Mouse (Mus musculus): ENCODE measurements around the gene Vapb. TPM values are rescaled to one million over a fixed set of nuclear protein-coding genes. Genes with fewer than 3 reads are reported as not detected.

The Vapb gene
- polyA plus RNA-seq, 1 experiment from 2014 or later: 10.0 TPM

DNA sequence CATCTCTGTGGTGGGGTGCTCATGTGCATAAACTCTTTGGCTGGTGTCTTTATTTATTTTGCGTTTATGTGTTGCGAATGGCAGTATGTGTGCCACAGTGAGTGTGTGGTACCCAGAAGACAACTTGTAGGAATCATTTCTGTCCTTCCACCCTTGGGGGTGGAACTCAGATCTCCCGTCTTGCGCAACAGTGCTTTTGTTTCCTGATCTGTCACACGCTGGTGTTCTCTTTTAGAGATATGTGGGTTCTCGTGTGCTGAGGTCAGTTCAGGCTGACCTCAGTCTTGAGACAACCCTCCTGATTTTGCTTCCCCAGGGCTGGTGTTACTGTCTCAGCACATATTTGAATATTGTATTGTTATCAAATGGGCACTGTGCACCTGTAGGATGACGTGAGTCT is 1.8 kb downstream of the Vapb start:
- WGBS: 92% methylated on average over 7 of the region's 7 CpGs

DNA sequence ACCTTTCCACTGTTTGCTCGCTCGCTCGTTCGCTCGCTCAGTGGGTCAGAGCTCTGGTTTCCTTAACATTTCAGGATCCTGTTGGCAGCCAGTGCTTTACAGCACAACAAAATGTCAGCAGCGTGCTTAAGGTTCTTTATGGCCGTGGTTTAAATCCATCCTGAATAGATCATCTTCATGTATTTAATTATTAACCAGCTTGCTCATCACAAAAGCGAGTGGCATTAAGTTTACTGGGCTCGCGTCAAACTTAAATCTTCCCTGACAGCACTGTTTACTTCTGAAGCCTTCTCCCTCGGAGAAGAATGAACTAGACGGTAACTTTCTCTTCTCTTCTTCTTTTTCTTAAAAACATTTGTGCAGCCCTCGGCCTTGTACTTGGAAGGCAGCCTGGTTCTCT is 4.8 kb downstream of the Vapb start:
- no peak overlapping the region for H3K9ac ChIP-seq
- peaks cover 16% of the 10 kb centered on the region for H3K36me3 ChIP-seq
- no peak overlapping the region for H3K27ac ChIP-seq (ENCODE audit: poor library complexity, severe bottlenecking)
- no peak for ATAC-seq (ENCODE audit: insufficient number of reproducible peaks, low FRiP score)
- no peaks in the 10 kb centered on the region for H3K27me3 ChIP-seq (replicated peaks)
- peaks cover 23% of the 10 kb centered on the region for H3K4me1 ChIP-seq (replicated peaks)
- H3K4me3 ChIP-seq: no peak overlapping the region
- H3K4me2 ChIP-seq: no peak overlapping the region
- 87% methylated on average over 13 of the region's 13 CpGs for WGBS
- H3K9me3 ChIP-seq (replicated peaks): peaks cover 6% of the 10 kb centered on the region; the same call in 1 of the 2 replicates

More for the DNA sequence above, 1.8 kb downstream of the Vapb start:
- no peak overlapping the region for H3K4me3 ChIP-seq
- H3K9me3 ChIP-seq (replicated peaks): no peaks in the 10 kb centered on the region
- H3K27me3 ChIP-seq (replicated peaks): no peaks in the 10 kb centered on the region
- peaks cover 10% of the 10 kb centered on the region for H3K36me3 ChIP-seq
- peaks cover 18% of the 10 kb centered on the region for H3K4me1 ChIP-seq (replicated peaks)
- H3K9ac ChIP-seq: no peak overlapping the region
- no peak overlapping the region for H3K27ac ChIP-seq (ENCODE audit: poor library complexity, severe bottlenecking)
- ATAC-seq (ENCODE audit: insufficient number of reproducible peaks, low FRiP score): no peak
- no peak overlapping the region for H3K4me2 ChIP-seq

- no peaks in the 10 kb centered on the region for H3K27me3 ChIP-seq (replicated peaks)
- no peak overlapping the region for H3K27ac ChIP-seq (ENCODE audit: poor library complexity, severe bottlenecking)
- H3K9ac ChIP-seq: no peak overlapping the region
- WGBS: 88% methylated on average over 9 of the region's 9 CpGs
- peaks cover 18% of the 10 kb centered on the region for H3K36me3 ChIP-seq
- peaks cover 28% of the 10 kb centered on the region for H3K4me1 ChIP-seq (replicated peaks)
- peaks cover 9% of the 10 kb centered on the region; the same call in 1 of the 2 replicates for H3K9me3 ChIP-seq (replicated peaks)
- H3K4me3 ChIP-seq: no peak overlapping the region
- ATAC-seq (ENCODE audit: insufficient number of reproducible peaks, low FRiP score): no peak
- no peak overlapping the region for H3K4me2 ChIP-seq
These were observed 5.4 kb downstream of the Vapb start for GRCm38 (mm10) chr2:173742744-173743143.

DNA sequence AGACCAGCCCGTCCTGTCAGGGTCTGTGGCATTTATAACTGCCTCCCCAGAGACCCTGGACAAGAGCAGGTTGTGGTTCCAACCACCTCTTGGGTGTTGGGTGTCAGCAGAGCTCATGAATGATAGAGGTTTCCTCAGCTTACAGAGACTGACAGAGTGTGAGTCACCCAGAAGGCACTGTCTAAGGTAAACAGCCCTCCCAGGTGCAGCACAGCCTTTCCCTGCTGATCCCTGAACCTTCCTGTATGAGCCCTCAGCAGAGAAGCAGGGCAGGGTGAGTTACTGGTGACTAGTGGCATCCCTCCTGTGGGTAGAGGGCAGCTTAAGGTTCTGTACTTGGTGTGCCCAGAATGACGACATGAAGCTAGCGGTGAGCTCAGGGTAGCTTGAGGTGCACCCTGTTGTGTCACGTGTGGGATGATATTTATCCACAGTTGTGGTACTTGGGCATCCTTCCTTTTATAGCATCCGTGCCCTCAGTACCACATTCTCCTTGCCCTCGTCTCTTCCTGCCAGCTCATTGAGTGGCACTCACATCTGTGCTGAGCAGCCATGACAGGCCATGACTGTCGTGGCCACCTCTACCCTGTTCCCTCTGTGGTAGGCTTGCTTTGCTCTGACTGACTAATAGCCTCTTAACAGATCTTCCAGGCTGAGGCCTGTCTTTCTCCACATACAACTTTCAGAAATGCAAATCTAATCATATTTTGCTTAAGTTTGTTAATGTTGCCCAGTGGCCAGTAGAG is 6.9 kb downstream of the Vapb start:
- Histone ChIP-seq H3K4me3 (no peak overlapping the region), H3K9me3 (replicated peaks) (peaks cover 9% of the 10 kb centered on the region; the same call in 1 of the 2 replicates), H3K4me2 (no peak overlapping the region), H3K27me3 (replicated peaks) (no peaks in the 10 kb centered on the region), H3K27ac (ENCODE audit: poor library complexity, severe bottlenecking) (no peak overlapping the region), H3K36me3 (peaks cover 14% of the 10 kb centered on the region), H3K4me1 (replicated peaks) (peaks cover 18% of the 10 kb centered on the region), H3K9ac (no peak overlapping the region)
- WGBS: 81% methylated on average over 7 of the region's 7 CpGs
- no peak for ATAC-seq (ENCODE audit: insufficient number of reproducible peaks, low FRiP score)

DNA sequence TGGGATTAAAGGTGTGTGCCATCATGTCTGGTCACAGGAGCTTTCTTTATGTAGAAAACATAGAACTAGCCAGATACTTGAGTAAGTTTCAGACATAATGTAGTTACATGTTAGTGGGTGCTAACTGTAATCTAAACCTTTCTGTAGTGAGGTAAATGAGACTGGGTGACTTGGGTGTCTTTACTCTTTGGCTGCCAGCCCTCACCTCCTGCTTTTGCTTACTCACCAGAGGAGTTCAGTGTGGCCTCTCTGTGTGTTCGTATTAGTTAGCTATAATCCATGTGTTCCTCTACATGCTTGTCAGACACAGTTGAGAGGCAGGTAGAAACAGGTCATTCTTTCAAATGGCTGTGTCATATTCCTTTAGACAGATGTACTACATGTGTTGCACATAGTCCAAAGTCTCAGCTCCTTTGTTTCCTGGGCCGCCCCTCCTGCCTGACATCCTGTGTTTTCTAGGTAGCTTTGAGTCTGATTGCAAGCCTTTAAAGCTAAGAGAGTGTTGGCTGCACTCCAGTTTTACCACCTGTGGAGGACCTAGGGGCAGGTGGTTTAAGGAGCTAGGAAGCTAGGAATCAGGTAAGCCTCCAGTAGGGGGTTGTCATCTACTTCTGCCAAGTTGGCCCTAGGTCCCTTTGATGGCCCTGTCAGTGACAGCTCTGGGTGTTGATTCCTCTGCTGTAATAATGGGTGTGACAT is 11.8 kb downstream of the Vapb start:
- Histone ChIP-seq H3K27ac (ENCODE audit: poor library complexity, severe bottlenecking) (no peak overlapping the region), H3K36me3 (peaks cover 8% of the 10 kb centered on the region; the same call in 1 of the 2 replicates), H3K4me2 (no peak overlapping the region), H3K4me3 (no peak overlapping the region), H3K9ac (no peak overlapping the region), H3K4me1 (replicated peaks) (peaks cover 15% of the 10 kb centered on the region; the same call in 1 of the 2 replicates), H3K27me3 (replicated peaks) (no peaks in the 10 kb centered on the region), H3K9me3 (replicated peaks) (peaks cover 9% of the 10 kb centered on the region; the same call in 1 of the 2 replicates)
- WGBS: 92% methylated on average over 2 of the region's 2 CpGs
- ATAC-seq (ENCODE audit: insufficient number of reproducible peaks, low FRiP score): no peak

- Histone ChIP-seq H3K4me2 (no peak overlapping the region), H3K4me3 (no peak overlapping the region), H3K4me1 (replicated peaks) (peaks cover 25% of the 10 kb centered on the region), H3K27me3 (replicated peaks) (no peaks in the 10 kb centered on the region), H3K36me3 (0 out of 2 replicates have a peak, but pooled peaks cover 4% of the 10 kb centered on the region), H3K9ac (no peak overlapping the region), H3K27ac (ENCODE audit: poor library complexity, severe bottlenecking) (no peak overlapping the region), H3K9me3 (replicated peaks) (no peaks in the 10 kb centered on the region)
- no peak for ATAC-seq (ENCODE audit: insufficient number of reproducible peaks, low FRiP score)
- 79% methylated on average over 8 of the region's 8 CpGs for WGBS
These were observed 18.3 kb downstream of the Vapb start for GRCm38 (mm10) chr2:173755433-173756144.

DNA sequence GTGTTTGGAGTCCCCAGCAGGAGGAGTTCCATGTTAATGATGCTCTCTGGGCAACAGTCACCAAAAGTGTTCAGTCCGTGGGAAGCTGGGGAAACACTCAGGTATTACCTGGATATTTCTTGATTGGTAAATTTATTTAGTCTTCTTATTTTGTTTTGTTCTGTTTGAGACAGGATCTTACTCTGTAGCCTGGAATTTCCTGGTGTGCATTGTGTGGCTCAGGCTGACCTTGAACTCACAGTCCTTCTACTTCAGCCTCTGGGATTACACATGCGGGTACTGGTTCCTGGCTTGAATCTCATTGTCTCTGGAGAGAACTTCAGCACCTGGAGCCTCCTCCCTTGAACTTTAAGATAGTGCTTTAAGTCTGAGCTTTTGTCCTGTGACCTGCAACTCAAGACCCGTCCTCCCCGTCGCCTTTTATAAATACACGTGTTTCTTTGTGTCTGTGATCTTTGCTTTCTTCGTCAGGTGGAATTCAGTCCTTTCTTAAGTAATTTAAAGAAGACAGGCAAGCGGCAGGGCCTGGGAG is 20.4 kb downstream of the Vapb start:
- no peak overlapping the region for H3K4me2 ChIP-seq
- H3K36me3 ChIP-seq: peaks cover 11% of the 10 kb centered on the region; the same call in 1 of the 2 replicates
- no peaks in the 10 kb centered on the region for H3K27me3 ChIP-seq (replicated peaks)
- H3K27ac ChIP-seq (ENCODE audit: poor library complexity, severe bottlenecking): no peak overlapping the region
- no peak overlapping the region for H3K9ac ChIP-seq
- no peak for ATAC-seq (ENCODE audit: insufficient number of reproducible peaks, low FRiP score)
- H3K9me3 ChIP-seq (replicated peaks): no peaks in the 10 kb centered on the region
- WGBS: 84% methylated on average over 8 of the region's 8 CpGs
- no peak overlapping the region for H3K4me3 ChIP-seq
- peaks cover 25% of the 10 kb centered on the region for H3K4me1 ChIP-seq (replicated peaks)

GRCm38 (mm10) chr2:173760607-173761006 is 23.3 kb downstream of the Vapb start:
- Histone ChIP-seq H3K4me2 (no peak overlapping the region), H3K9ac (no peak overlapping the region), H3K4me1 (replicated peaks) (peaks cover 33% of the 10 kb centered on the region), H3K4me3 (no peak overlapping the region), H3K27me3 (replicated peaks) (no peaks in the 10 kb centered on the region), H3K27ac (ENCODE audit: poor library complexity, severe bottlenecking) (no peak overlapping the region), H3K36me3 (peaks cover 26% of the 10 kb centered on the region), H3K9me3 (replicated peaks) (no peaks in the 10 kb centered on the region)
- no peak for ATAC-seq (ENCODE audit: insufficient number of reproducible peaks, low FRiP score)
- 84% methylated on average over 6 of the region's 6 CpGs for WGBS

GRCm38 (mm10) chr2:173764629-173765028 is 27.3 kb downstream of the Vapb start:
- peaks cover 49% of the 10 kb centered on the region for H3K4me1 ChIP-seq (replicated peaks)
- ATAC-seq (ENCODE audit: insufficient number of reproducible peaks, low FRiP score): no peak
- H3K27me3 ChIP-seq (replicated peaks): no peaks in the 10 kb centered on the region
- H3K9me3 ChIP-seq (replicated peaks): no peaks in the 10 kb centered on the region
- H3K27ac ChIP-seq (ENCODE audit: poor library complexity, severe bottlenecking): no peak overlapping the region
- H3K9ac ChIP-seq: no peak overlapping the region
- H3K36me3 ChIP-seq: peaks cover 25% of the 10 kb centered on the region
- H3K4me3 ChIP-seq: no peak overlapping the region
- WGBS: 57% methylated on average over 3 of the region's 3 CpGs
- H3K4me2 ChIP-seq: no peak overlapping the region

- no peaks in the 10 kb centered on the region for H3K9me3 ChIP-seq (replicated peaks)
- ATAC-seq (ENCODE audit: insufficient number of reproducible peaks, low FRiP score): no peak
- peaks cover 67% of the 10 kb centered on the region for H3K4me1 ChIP-seq (replicated peaks)
- H3K27ac ChIP-seq (ENCODE audit: poor library complexity, severe bottlenecking): no peak overlapping the region
- WGBS: 55% methylated on average over 8 of the region's 8 CpGs
- H3K9ac ChIP-seq: no peak overlapping the region
- H3K4me3 ChIP-seq: no peak overlapping the region
- no peak overlapping the region for H3K4me2 ChIP-seq
- no peaks in the 10 kb centered on the region for H3K27me3 ChIP-seq (replicated peaks)
- H3K36me3 ChIP-seq: peaks cover 20% of the 10 kb centered on the region
These were observed 30.8 kb downstream of the Vapb start for GRCm38 (mm10) chr2:173767959-173768595.
